Mouse (Mus musculus): ENCODE data around the gene Mark4.

DNA sequence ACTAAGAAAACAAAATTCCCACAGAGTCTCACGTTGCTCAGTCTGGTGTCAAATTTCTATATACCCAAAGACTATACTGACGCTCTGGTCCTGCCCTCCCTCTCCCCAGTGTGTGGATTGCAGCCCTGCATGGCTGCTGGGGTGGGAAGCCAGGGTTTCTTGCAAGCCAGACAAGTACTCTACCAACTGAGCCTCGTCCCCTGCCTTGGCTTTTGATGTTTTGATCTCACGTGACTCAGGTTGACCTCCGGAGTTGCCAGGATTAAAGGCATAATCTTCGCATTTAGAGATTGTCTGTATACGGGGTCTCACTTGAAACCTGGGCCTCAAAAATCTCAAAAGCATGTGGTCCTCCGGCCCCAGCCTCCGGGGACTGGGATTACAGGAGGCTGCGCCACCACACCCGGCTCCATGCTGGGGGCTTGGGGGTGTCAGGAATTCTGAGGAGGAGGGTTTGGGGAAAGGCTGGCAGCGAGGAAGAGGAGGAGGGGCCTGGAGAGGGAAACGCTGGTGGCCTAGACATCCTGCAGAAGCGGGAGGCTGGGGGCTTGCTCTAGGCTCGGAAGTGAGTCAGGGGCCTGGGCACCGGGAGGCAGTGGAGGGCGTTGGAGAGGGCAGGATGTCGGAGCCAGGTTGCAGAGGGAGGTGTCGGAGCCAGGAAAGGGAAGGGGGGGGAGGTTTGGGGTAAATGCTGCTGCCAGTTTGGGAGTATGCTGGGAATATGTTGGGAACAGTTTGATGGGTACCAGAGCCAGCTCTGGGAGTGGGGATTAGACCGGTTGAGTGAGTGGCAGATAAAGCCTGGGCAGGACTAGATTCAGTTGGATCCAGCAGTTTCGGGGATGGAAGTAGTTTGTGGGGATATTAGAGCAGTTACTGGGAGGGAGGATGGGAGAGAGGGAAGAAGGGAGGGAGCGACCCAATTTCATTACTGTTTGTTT lies 6.0 kb upstream of the Mark4 start:
- TF ChIP-seq CTCF (IDR thresholded peaks at IDR 0.05; ENCODE audit: extremely low read depth, insufficient read depth, insufficient read length, insufficient replicate concordance) = no peak
- TF ChIP-seq POLR2A (IDR thresholded peaks at IDR 0.05; ENCODE audit: low read depth, low read length) = no peak

All from spleen, adult 2 months (tissue).